Mouse (Mus musculus): Measurements from ENCODE around the gene Cbx4.

- TF ChIP-seq CTCF (IDR thresholded peaks at IDR 0.05): no peak
- no peak for TF ChIP-seq POLR2A (IDR thresholded peaks at IDR 0.05; ENCODE audit: insufficient read depth, low read depth, low read length)
- no peak for TF ChIP-seq EP300 (IDR thresholded peaks at IDR 0.05; ENCODE audit: insufficient read depth, low read depth, low read length)
Measured at GRCm38 (mm10) chr11:119092286-119092685, 6.3 kb upstream of the Cbx4 start.
